Mouse (Mus musculus): ENCODE results near the gene Tmub2. TPM values are rescaled to one million over a fixed set of nuclear protein-coding genes. Genes with fewer than 3 reads are reported as not detected.

The Tmub2 gene
- polyA plus RNA-seq, 1 experiment from 2014 or later = 78.5 TPM

DNA sequence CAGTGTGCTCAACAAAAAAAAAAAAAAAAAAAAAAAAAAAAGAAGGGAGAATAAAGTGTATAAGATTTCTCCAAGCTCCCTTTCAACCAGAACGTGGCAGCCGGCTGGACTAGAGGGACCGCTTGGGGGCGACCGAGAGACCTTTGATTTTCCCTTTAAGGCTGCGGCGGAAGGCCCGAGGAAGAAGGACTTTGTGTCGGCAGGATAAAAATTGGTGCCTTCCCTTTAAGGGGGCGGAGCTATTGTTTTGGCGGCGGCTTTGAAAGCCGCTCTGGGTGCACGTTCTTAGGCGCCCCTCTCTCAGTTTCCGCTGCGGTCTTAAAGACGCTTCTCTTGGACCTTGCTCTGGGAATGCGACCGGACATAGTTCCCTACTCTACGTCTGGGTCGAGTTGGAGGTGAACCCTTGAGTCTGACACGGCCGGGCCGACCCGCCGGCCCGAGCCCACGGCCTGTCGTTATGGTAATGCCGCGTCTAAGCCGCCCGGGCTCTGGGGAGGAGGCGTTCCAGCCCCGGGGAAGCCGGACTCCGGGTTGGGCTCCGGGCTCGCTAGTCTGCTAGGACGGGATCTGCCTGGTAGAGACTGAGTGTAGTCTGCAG lies 36.0 kb upstream of the Tmub2 start, which contains the start of gene BC030867:
BC030867 (plus strand) TSS at position 253 of the 601 bp plus-strand sequence.
- no peak within 1 kb of the TSS for H3K27ac ChIP-seq (ENCODE audit: low read length)
- H3K9ac ChIP-seq (ENCODE audit: low read depth, low read length) = 0 out of 2 replicates have a peak within 1 kb of the TSS, but pooled peaks have one; percentile 5
- H3K4me1 ChIP-seq (ENCODE audit: control insufficient read depth, insufficient read depth, low read length) = peaks cover 14% of the 10 kb centered on the region
- H3K36me3 ChIP-seq (ENCODE audit: control insufficient read depth, insufficient read depth, low read length) = no peaks in the 10 kb centered on the region
- peak; percentile 57 for ATAC-seq
- H3K27me3 ChIP-seq (ENCODE audit: control insufficient read depth, insufficient read depth, low read depth, low read length) = no peaks in the 10 kb centered on the region
- peak within 1 kb of the TSS; percentile 48 for H3K4me3 ChIP-seq (ENCODE audit: low read depth, low read length)
- no peaks in the 10 kb centered on the region for H3K9me3 ChIP-seq (replicated peaks; ENCODE audit: control insufficient read depth, low read length, poor library complexity, severe bottlenecking)
- peak within 1 kb of the TSS; percentile 98 for H3K4me2 ChIP-seq (ENCODE audit: low read length)
- WGBS = under 1% methylated on average over 41 of the region's 41 CpGs

DNA sequence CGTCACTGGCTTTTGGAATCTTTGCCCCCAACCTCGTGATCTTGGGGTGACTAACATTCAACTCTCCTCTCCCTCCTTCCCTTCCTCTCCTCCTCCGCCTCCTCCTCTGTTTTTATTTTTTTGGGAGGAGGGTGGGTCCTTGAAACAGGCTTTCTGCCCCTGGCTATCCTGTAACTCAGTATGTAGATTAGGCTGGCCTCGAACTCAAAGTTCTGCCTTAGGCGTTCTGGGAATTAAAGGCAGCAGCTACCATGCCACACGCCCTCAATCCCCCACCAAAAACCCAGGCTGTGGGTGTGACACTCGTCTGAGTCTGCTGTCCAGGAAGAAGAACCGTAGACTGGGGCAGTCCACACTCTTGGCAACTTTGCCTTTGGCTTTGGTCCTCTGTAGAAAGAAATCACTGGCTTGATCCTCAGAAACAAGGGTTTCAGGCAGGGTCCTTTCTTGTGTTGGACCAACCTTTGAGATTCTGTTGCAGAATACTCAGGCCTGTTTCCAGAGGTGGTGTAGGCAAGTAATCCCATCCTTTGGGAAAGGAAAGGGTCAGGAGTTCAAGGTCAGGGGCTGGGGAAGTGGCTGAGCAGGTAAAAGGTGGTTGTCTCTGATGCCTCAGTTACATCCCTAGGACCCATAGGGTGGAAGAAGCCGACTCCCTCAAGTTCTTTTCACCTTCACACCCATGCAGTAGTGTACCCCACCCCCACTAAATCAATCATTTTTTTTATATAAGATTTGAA lies 35.2 kb upstream of the Tmub2 start:
- 13% methylated on average over 9 of the region's 9 CpGs for WGBS
- Histone ChIP-seq H3K9ac (ENCODE audit: low read depth, low read length) (0 out of 2 replicates have a peak overlapping the region, but pooled peaks have one; percentile 5), H3K4me2 (ENCODE audit: low read length) (peak overlapping the region; percentile 98)

DNA sequence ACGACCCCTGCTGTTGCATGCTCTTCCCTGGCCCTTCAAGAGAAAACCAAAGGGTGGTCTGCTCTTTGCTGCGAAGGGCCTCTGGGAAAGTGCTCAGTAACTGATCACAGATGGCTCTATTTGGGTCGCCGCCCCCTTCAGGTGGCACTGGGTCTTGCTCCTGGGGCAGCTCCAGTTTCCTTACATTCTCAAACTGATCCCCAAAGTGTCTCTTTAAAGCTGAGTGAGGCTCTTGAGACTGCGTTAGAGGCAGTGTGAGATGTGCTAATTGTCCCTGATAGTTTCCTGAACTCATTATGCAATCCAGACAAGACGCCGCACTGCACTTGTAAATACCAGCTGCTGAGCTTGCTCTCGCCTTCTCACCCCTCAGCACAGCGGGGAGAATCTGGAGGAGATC lies 27.2 kb upstream of the Tmub2 start:
- Histone ChIP-seq H3K4me3 (ENCODE audit: low read depth, low read length) (no peak overlapping the region), H3K27me3 (ENCODE audit: control insufficient read depth, insufficient read depth, low read depth, low read length) (no peaks in the 10 kb centered on the region), H3K36me3 (ENCODE audit: control insufficient read depth, insufficient read depth, low read length) (no peaks in the 10 kb centered on the region), H3K4me2 (ENCODE audit: low read length) (no peak overlapping the region), H3K9me3 (replicated peaks; ENCODE audit: control insufficient read depth, low read length, poor library complexity, severe bottlenecking) (no peaks in the 10 kb centered on the region), H3K9ac (ENCODE audit: low read depth, low read length) (no peak overlapping the region), H3K4me1 (ENCODE audit: control insufficient read depth, insufficient read depth, low read length) (no peaks in the 10 kb centered on the region; the same call in 1 of the 2 replicates), H3K27ac (ENCODE audit: low read length) (no peak overlapping the region)
- WGBS = 30% methylated on average over 9 of the region's 9 CpGs
- ATAC-seq = no peak

More for the DNA sequence above, 35.2 kb upstream of the Tmub2 start:
- H3K9me3 ChIP-seq (replicated peaks; ENCODE audit: control insufficient read depth, low read length, poor library complexity, severe bottlenecking) = no peaks in the 10 kb centered on the region
- peaks cover 14% of the 10 kb centered on the region for H3K4me1 ChIP-seq (ENCODE audit: control insufficient read depth, insufficient read depth, low read length)
- H3K27ac ChIP-seq (ENCODE audit: low read length) = no peak overlapping the region
- no peaks in the 10 kb centered on the region for H3K27me3 ChIP-seq (ENCODE audit: control insufficient read depth, insufficient read depth, low read depth, low read length)
- H3K36me3 ChIP-seq (ENCODE audit: control insufficient read depth, insufficient read depth, low read length) = no peaks in the 10 kb centered on the region
- H3K4me3 ChIP-seq (ENCODE audit: low read depth, low read length) = peak overlapping the region; percentile 48
- no peak for ATAC-seq

DNA sequence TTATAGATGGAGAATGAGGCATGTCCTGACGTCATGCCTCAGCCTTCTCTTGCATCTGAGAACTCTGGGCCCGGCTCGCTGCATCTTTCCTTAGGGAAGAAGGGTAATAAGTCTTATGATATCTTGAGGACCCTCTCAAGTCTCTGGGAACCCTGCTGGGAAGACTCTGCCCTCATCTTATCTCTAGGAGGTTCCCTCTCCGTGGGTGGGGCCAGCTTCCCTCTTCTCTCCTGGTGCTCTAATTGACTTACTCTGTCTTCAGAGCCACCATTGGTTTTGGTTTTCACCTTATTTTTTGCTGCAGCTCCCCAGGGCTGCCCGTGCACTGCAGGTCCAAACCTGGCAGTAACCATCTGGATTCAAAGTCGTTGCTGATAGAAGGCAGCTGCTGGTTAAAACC lies 26.6 kb upstream of the Tmub2 start:
- no peaks in the 10 kb centered on the region for H3K27me3 ChIP-seq (ENCODE audit: control insufficient read depth, insufficient read depth, low read depth, low read length)
- H3K4me1 ChIP-seq (ENCODE audit: control insufficient read depth, insufficient read depth, low read length) = no peaks in the 10 kb centered on the region; the same call in 1 of the 2 replicates
- H3K4me2 ChIP-seq (ENCODE audit: low read length) = no peak overlapping the region
- H3K36me3 ChIP-seq (ENCODE audit: control insufficient read depth, insufficient read depth, low read length) = no peaks in the 10 kb centered on the region
- H3K9ac ChIP-seq (ENCODE audit: low read depth, low read length) = no peak overlapping the region
- 90% methylated on average over 6 of the region's 6 CpGs for WGBS
- no peaks in the 10 kb centered on the region for H3K9me3 ChIP-seq (replicated peaks; ENCODE audit: control insufficient read depth, low read length, poor library complexity, severe bottlenecking)
- H3K27ac ChIP-seq (ENCODE audit: low read length) = no peak overlapping the region
- no peak overlapping the region for H3K4me3 ChIP-seq (ENCODE audit: low read depth, low read length)
- ATAC-seq = no peak

DNA sequence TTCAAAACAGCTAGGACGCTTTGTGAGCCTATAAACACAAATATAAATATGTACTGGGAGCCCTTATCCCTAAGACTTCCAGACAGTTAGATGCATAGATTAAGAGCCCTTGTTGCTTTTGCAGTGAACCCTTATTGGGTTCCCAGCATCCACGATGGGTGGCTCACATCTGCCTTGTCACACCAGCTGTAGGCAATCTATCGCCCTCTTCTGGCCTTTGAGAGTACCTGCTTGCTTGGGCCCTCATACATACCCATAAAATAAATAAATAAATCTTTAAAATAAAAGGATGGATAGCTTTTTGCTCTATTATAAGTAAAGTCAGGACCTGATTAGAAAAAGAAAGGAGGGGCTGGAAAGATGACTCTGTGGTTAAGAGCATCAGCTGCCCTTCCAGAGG lies 26.2 kb upstream of the Tmub2 start:
- no peaks in the 10 kb centered on the region for H3K27me3 ChIP-seq (ENCODE audit: control insufficient read depth, insufficient read depth, low read depth, low read length)
- no peak overlapping the region for H3K4me3 ChIP-seq (ENCODE audit: low read depth, low read length)
- no peaks in the 10 kb centered on the region for H3K9me3 ChIP-seq (replicated peaks; ENCODE audit: control insufficient read depth, low read length, poor library complexity, severe bottlenecking)
- no peak overlapping the region for H3K27ac ChIP-seq (ENCODE audit: low read length)
- H3K36me3 ChIP-seq (ENCODE audit: control insufficient read depth, insufficient read depth, low read length) = no peaks in the 10 kb centered on the region
- no peak for ATAC-seq
- no peak overlapping the region for H3K4me2 ChIP-seq (ENCODE audit: low read length)
- H3K9ac ChIP-seq (ENCODE audit: low read depth, low read length) = no peak overlapping the region
- 96% methylated on average over 3 of the region's 3 CpGs for WGBS
- no peaks in the 10 kb centered on the region; the same call in 1 of the 2 replicates for H3K4me1 ChIP-seq (ENCODE audit: control insufficient read depth, insufficient read depth, low read length)

DNA sequence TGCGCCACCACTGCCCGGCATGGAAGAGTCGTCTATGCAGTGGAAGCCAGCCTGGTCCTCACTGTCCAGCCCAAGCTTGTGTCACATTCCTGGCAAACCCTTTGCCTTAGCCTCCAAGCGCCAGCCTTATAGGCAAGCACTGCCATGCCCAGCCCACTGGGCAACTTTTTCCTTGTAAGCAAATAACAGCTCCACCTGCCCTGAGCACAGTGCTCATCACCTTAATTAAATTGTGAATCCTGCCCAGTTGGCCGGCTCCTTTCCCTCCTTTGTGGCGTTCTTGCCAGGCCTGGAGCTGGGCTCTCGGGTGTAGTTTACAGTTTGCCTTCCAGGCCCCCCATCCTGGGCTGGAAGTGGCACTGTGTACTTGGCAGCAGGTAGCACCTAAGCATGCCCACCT lies 21.5 kb upstream of the Tmub2 start:
- H3K27me3 ChIP-seq (ENCODE audit: control insufficient read depth, insufficient read depth, low read depth, low read length) = no peaks in the 10 kb centered on the region; the same call in 1 of the 2 replicates
- H3K9me3 ChIP-seq (replicated peaks; ENCODE audit: control insufficient read depth, low read length, poor library complexity, severe bottlenecking) = no peaks in the 10 kb centered on the region
- ATAC-seq = no peak
- H3K4me2 ChIP-seq (ENCODE audit: low read length) = no peak overlapping the region
- H3K36me3 ChIP-seq (ENCODE audit: control insufficient read depth, insufficient read depth, low read length) = no peaks in the 10 kb centered on the region
- H3K4me3 ChIP-seq (ENCODE audit: low read depth, low read length) = no peak overlapping the region
- 91% methylated on average over 7 of the region's 7 CpGs for WGBS
- H3K9ac ChIP-seq (ENCODE audit: low read depth, low read length) = no peak overlapping the region
- H3K4me1 ChIP-seq (ENCODE audit: control insufficient read depth, insufficient read depth, low read length) = no peaks in the 10 kb centered on the region
- no peak overlapping the region for H3K27ac ChIP-seq (ENCODE audit: low read length)

DNA sequence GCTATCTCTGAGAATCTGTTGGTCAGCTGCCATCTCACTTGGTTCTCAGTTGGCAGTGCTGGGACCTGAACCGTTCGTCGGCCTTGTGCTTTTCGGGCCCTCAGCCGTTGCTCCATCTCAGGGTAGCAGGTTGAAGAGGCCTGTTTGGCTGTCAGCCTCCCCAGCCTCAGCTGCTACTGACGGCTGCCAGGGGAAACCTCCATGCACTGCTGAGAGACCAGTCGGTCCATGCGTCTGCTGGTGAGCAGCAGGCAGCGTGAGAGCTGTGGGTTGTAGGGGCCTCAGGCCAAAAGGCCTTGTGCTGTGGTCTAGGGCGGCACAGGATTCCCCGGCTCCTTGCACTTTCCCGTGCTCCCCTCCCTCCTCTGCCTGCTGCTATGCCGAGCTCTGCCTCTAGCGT lies 18.9 kb upstream of the Tmub2 start:
- no peak overlapping the region for H3K27ac ChIP-seq (ENCODE audit: low read length)
- H3K4me2 ChIP-seq (ENCODE audit: low read length) = no peak overlapping the region
- no peak overlapping the region for H3K4me3 ChIP-seq (ENCODE audit: low read depth, low read length)
- H3K27me3 ChIP-seq (ENCODE audit: control insufficient read depth, insufficient read depth, low read depth, low read length) = no peaks in the 10 kb centered on the region; the same call in 1 of the 2 replicates
- H3K9me3 ChIP-seq (replicated peaks; ENCODE audit: control insufficient read depth, low read length, poor library complexity, severe bottlenecking) = no peaks in the 10 kb centered on the region
- no peaks in the 10 kb centered on the region for H3K36me3 ChIP-seq (ENCODE audit: control insufficient read depth, insufficient read depth, low read length)
- H3K4me1 ChIP-seq (ENCODE audit: control insufficient read depth, insufficient read depth, low read length) = no peaks in the 10 kb centered on the region
- 59% methylated on average over 14 of the region's 14 CpGs for WGBS
- no peak overlapping the region for H3K9ac ChIP-seq (ENCODE audit: low read depth, low read length)
- ATAC-seq = no peak

DNA sequence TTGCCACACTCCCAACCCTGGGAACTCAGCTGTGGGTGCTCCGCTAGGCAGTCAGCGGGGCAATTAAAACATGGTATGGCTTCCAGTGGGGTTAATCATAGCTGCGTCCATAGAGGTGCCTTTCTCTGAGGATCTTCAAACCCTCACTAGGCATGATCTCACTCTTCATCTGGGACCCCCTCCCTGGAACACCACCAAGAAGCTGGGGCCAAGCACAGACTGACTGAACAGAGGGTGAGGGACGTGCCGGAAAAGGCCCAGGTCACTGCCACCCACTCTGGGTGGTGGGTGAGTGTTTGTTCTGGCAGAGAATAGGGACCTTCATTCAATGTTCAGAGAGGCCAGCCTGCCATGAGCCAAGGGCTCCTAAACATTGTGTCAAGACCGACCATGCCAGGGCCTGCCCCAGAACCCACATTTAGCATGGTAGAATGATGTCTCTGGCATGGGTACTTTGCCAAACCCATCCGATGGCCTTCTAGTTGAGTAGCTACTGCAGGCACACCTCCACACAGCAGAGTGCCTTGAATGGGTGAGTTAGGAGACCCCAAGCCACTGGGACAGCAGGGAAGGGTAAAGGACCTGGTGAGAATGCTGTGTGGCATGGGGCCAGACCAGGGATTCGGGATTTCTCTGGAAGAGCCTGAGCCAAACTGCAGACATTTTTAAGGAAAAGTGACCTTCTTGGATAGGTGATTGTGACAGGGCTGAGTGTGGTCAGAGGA lies 17.9 kb upstream of the Tmub2 start:
- H3K36me3 ChIP-seq (ENCODE audit: control insufficient read depth, insufficient read depth, low read length) = no peaks in the 10 kb centered on the region
- H3K4me3 ChIP-seq (ENCODE audit: low read depth, low read length) = no peak overlapping the region
- peak overlapping the region; percentile 53 for H3K9ac ChIP-seq (ENCODE audit: low read depth, low read length)
- 84% methylated on average over 8 of the region's 8 CpGs for WGBS
- no peak for ATAC-seq
- H3K27ac ChIP-seq (ENCODE audit: low read length) = no peak overlapping the region
- no peaks in the 10 kb centered on the region; the same call in 1 of the 2 replicates for H3K27me3 ChIP-seq (ENCODE audit: control insufficient read depth, insufficient read depth, low read depth, low read length)
- no peaks in the 10 kb centered on the region for H3K9me3 ChIP-seq (replicated peaks; ENCODE audit: control insufficient read depth, low read length, poor library complexity, severe bottlenecking)
- H3K4me2 ChIP-seq (ENCODE audit: low read length) = no peak overlapping the region
- H3K4me1 ChIP-seq (ENCODE audit: control insufficient read depth, insufficient read depth, low read length) = no peaks in the 10 kb centered on the region

Data from midbrain, embryonic 16.5 days (tissue).